Mouse (Mus musculus) lung, embryonic 15.5 days (tissue): ENCODE results near the gene Eef1akmt4. TPM values are rescaled to one million over a fixed set of nuclear protein-coding genes. Genes with fewer than 3 reads are reported as not detected.

Source experiments
- ATAC-seq: fragments of 200-750 bp; cut with Nextera tagmentation; 2 replicates; pipeline ENCODE4 v1.8.0; 2017; ENCODE audit warnings: moderate number of reproducible peaks, borderline replicate concordance; ENCODE audit not compliant: low FRiP score, low TSS enrichment; ENCODE audit errors: extremely low read depth
- H3K27ac ChIP-seq: fragments of 300-500 bp; sonication (generic); 2 replicates; pipeline ENCODE4 v1.5.1; 2015; ENCODE audit warnings: moderate library complexity, mild to moderate bottlenecking, inconsistent platforms
- H3K27me3 ChIP-seq: fragments of 300-500 bp; sonication (generic); 2 replicates; pipeline ENCODE4 v1.6.1; 2015; ENCODE audit warnings: inconsistent platforms
- H3K36me3 ChIP-seq: fragments of 300-500 bp; sonication (generic); 2 replicates; pipeline ENCODE4 v1.6.1; 2015; ENCODE audit warnings: inconsistent platforms
- H3K4me1 ChIP-seq: fragments of 300-500 bp; sonication (generic); 2 replicates; pipeline ENCODE4 v1.6.1; 2015; ENCODE audit warnings: inconsistent platforms
- H3K4me2 ChIP-seq: fragments of 300-500 bp; sonication (generic); 2 replicates; pipeline ENCODE4 v1.6.1; 2015; ENCODE audit warnings: inconsistent platforms, mild to moderate bottlenecking, moderate library complexity
- H3K4me3 ChIP-seq: fragments of 300-500 bp; sonication (generic); 2 replicates; pipeline ENCODE4 v1.5.1; 2015; ENCODE audit warnings: mild to moderate bottlenecking, inconsistent platforms
- H3K9ac ChIP-seq: fragments of 300-500 bp; sonication (generic); 2 replicates; pipeline ENCODE4 v1.6.1; 2015; ENCODE audit warnings: inconsistent platforms
- H3K9me3 ChIP-seq: fragments of 300-500 bp; sonication (generic); 2 replicates; pipeline ENCODE4 v1.6.1; 2016; ENCODE audit warnings: inconsistent platforms
- whole genome bisulfite sequencing: fragments of 180-500 bp; shearing (Covaris S2); methylation state at CpG from one replicate; pipeline ENCODE4 v1.1.7; 2015; 5-methylcytosine and 5-hydroxymethylcytosine counted together
- polyA plus RNA-seq: library from polyadenylated mRNA; unstranded; fragments of >200 nt; fragmentation: Nextera tagmentation; extraction: Ambion mirVana; gene quantifications from 2 replicates; pipeline ENCODE4 v1.2.1, GENCODE M21; 2015

Eef1akmt4 gene
- 28.4 and 29.0 TPM in 2 replicates for polyA plus RNA-seq

- peak; percentile 97 for ATAC-seq
- peaks cover 19% of the 10 kb centered on the region; the same call in 1 of the 2 replicates for H3K4me1 ChIP-seq
- H3K4me2 ChIP-seq, result peak within 1 kb of the TSS; percentile 79
- H3K36me3 ChIP-seq, result peaks cover 11% of the 10 kb centered on the region
- H3K27me3 ChIP-seq, result no peaks in the 10 kb centered on the region
- peak within 1 kb of the TSS; percentile 74 for H3K9ac ChIP-seq
- whole genome bisulfite sequencing, result 2% methylated on average over 41 of the region's 41 CpGs
- H3K9me3 ChIP-seq, result no peaks in the 10 kb centered on the region
- H3K4me3 ChIP-seq, result peak within 1 kb of the TSS; percentile 83
- H3K27ac ChIP-seq, result peak within 1 kb of the TSS; percentile 57
Observed at GRCm38 (mm10) chr16:20611357-20612227, at the start of gene Eef1akmt4, which contains the start of the genes Gm49333 and Alg3. TSS of gene Eef1akmt4 (plus strand) at chr16:20611593. TSS of gene Gm49333 (plus strand) at chr16:20611610. TSS of gene Alg3 (minus strand) at chr16:20611735.

GRCm38 (mm10) chr16:20565075-20565474 lies 46.3 kb upstream of the Eef1akmt4 start:
- Histone ChIP-seq H3K36me3 (peaks cover 31% of the 10 kb centered on the region), H3K9ac (no peak overlapping the region), H3K9me3 (no peaks in the 10 kb centered on the region), H3K4me3 (no peak overlapping the region), H3K4me2 (no peak overlapping the region), H3K4me1 (no peaks in the 10 kb centered on the region), H3K27me3 (no peaks in the 10 kb centered on the region), H3K27ac (no peak overlapping the region)
- WGBS, result 60% methylated on average over 1 of the region's 1 CpGs
- no peak for ATAC-seq

DNA sequence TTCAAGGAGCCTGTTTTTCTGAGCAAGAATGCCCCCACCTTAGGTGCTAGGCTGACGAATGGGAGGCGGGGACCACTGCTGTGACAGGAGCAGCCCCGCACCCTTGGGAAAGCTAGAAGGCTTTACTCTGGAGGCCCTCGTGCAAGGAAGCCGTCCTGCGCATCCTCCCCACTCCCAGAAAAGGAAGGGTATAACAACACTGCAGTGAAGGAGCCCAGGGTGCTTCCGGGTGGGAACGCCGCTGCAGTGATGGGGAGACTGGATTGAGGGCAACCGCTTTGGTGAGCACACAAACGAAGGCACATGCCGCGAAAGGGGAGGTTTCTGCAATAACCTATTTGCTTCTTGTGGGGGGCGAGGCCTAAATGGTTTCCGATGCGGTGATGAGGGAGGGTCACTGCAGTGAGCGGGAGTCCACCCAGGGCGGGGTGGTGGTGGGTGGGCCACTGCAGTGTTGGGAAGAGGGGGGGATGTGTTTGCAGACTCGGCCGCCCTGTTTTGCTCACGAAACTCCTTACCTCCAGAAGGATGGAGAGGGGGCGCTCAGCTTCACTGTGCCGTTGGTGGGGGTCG lies 21.9 kb upstream of the Eef1akmt4 start, which contains the start of gene Vwa5b2:
TSS of gene Vwa5b2 (plus strand) at position 106 of the 573 bp plus-strand sequence.
- WGBS, result under 1% methylated on average over 24 of the region's 24 CpGs
- ATAC-seq, result peak; percentile 24; the same call in 1 of the 2 replicates
- peak within 1 kb of the TSS; percentile 91 for H3K4me2 ChIP-seq
- H3K4me1 ChIP-seq, result peaks cover 25% of the 10 kb centered on the region
- peak within 1 kb of the TSS; percentile 29; the same call in 1 of the 2 replicates for H3K9ac ChIP-seq
- H3K27ac ChIP-seq, result no peak within 1 kb of the TSS
- H3K27me3 ChIP-seq, result peaks cover 65% of the 10 kb centered on the region
- peak within 1 kb of the TSS; percentile 46 for H3K4me3 ChIP-seq
- no peaks in the 10 kb centered on the region for H3K36me3 ChIP-seq
- H3K9me3 ChIP-seq, result no peaks in the 10 kb centered on the region

GRCm38 (mm10) chr16:20589939-20590679 lies 21.3 kb upstream of the Eef1akmt4 start:
- ATAC-seq, result peak; percentile 37; the same call in 1 of the 2 replicates
- 0% methylated on average over 37 of the region's 39 CpGs for WGBS
- H3K27me3 ChIP-seq, result peaks cover 68% of the 10 kb centered on the region

GRCm38 (mm10) chr16:20590680-20591038 lies 20.7 kb upstream of the Eef1akmt4 start:
- H3K9ac ChIP-seq, result no peak overlapping the region
- 4% methylated on average over 17 of the region's 17 CpGs for whole genome bisulfite sequencing
- ATAC-seq, result no peak; the same call in 1 of the 2 replicates
- no peak overlapping the region for H3K27ac ChIP-seq
- H3K9me3 ChIP-seq, result no peaks in the 10 kb centered on the region
- peak overlapping the region; percentile 46 for H3K4me3 ChIP-seq
- peaks cover 68% of the 10 kb centered on the region for H3K27me3 ChIP-seq
- no peaks in the 10 kb centered on the region for H3K36me3 ChIP-seq
- peaks cover 25% of the 10 kb centered on the region for H3K4me1 ChIP-seq
- H3K4me2 ChIP-seq, result peak overlapping the region; percentile 91

More at GRCm38 (mm10) chr16:20589939-20590679, 21.3 kb upstream of the Eef1akmt4 start:
- Histone ChIP-seq H3K36me3 (no peaks in the 10 kb centered on the region), H3K4me2 (peak overlapping the region; percentile 91), H3K9ac (peak overlapping the region; percentile 29; the same call in 1 of the 2 replicates), H3K4me3 (peak overlapping the region; percentile 46), H3K9me3 (no peaks in the 10 kb centered on the region), H3K4me1 (peaks cover 25% of the 10 kb centered on the region), H3K27ac (no peak overlapping the region)

- Histone ChIP-seq H3K27ac (no peak overlapping the region), H3K4me1 (peaks cover 25% of the 10 kb centered on the region), H3K9me3 (no peaks in the 10 kb centered on the region), H3K4me2 (peak overlapping the region; percentile 91), H3K36me3 (no peaks in the 10 kb centered on the region), H3K9ac (no peak overlapping the region), H3K4me3 (peak overlapping the region; percentile 46), H3K27me3 (peaks cover 68% of the 10 kb centered on the region)
- no peak for ATAC-seq
- 6% methylated on average over 48 of the region's 48 CpGs for WGBS
Observed at GRCm38 (mm10) chr16:20591076-20591705, 20.2 kb upstream of the Eef1akmt4 start.

GRCm38 (mm10) chr16:20595060-20595673 lies 16.2 kb upstream of the Eef1akmt4 start:
- WGBS, result 81% methylated on average over 7 of the region's 7 CpGs
- H3K4me3 ChIP-seq, result no peak overlapping the region
- H3K27me3 ChIP-seq, result peaks cover 44% of the 10 kb centered on the region
- H3K27ac ChIP-seq, result no peak overlapping the region
- H3K4me2 ChIP-seq, result no peak overlapping the region
- peaks cover 13% of the 10 kb centered on the region for H3K4me1 ChIP-seq
- H3K9me3 ChIP-seq, result no peaks in the 10 kb centered on the region
- H3K36me3 ChIP-seq, result no peaks in the 10 kb centered on the region
- no peak for ATAC-seq
- no peak overlapping the region for H3K9ac ChIP-seq

DNA sequence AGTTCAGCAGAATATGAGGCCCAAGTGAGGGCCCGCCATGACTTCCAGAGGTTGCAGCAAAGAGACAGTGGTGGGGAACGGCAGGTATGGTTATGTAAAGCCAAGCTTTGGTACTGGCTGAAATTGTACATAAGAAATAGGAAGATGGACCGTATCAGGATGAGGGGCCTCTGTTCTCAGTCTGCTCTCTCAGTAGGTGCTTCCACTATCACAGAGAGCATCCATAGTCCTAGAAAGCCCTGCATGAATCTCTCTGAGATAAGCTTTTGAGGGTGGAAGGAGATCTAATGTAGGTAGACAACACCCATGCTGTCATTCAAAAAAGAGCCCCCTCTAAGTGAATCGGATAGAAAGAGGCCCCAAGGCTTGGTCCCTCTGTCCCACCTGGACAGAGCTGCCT lies 15.7 kb upstream of the Eef1akmt4 start:
- Histone ChIP-seq H3K9ac (no peak overlapping the region), H3K27ac (no peak overlapping the region), H3K4me2 (no peak overlapping the region), H3K4me3 (no peak overlapping the region), H3K36me3 (no peaks in the 10 kb centered on the region), H3K9me3 (no peaks in the 10 kb centered on the region), H3K4me1 (peaks cover 7% of the 10 kb centered on the region), H3K27me3 (peaks cover 38% of the 10 kb centered on the region)
- ATAC-seq, result no peak
- 77% methylated on average over 4 of the region's 4 CpGs for WGBS

- ATAC-seq, result no peak
- 48% methylated on average over 7 of the region's 7 CpGs for WGBS
- Histone ChIP-seq H3K4me2 (no peak overlapping the region), H3K4me1 (no peaks in the 10 kb centered on the region), H3K27me3 (peaks cover 27% of the 10 kb centered on the region), H3K9ac (no peak overlapping the region), H3K4me3 (no peak overlapping the region), H3K9me3 (no peaks in the 10 kb centered on the region), H3K27ac (no peak overlapping the region), H3K36me3 (no peaks in the 10 kb centered on the region)
Observed at GRCm38 (mm10) chr16:20596687-20597441, 14.5 kb upstream of the Eef1akmt4 start.

DNA sequence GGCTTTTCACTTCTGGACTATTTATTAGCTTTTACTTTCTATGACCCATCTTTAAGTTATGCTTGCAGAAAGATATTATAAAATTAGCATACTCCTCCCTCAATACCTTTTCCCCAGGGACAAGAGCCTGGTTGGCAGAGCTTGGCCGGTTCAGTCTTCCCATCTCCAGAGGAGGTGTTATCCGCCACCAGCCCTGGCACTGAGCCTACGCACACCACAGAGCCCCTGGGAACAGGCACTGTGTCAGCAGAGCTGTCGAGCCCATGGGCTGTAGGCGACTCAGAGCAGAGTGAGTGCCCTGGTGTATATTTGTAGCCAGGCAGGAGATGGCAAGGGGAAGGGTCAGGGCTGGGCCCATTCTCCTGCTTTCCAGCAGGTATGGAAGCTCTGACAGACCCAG lies 10.9 kb upstream of the Eef1akmt4 start:
- no peak overlapping the region for H3K9ac ChIP-seq
- no peak overlapping the region for H3K27ac ChIP-seq
- H3K36me3 ChIP-seq, result 0 out of 2 replicates have a peak, but pooled peaks cover 10% of the 10 kb centered on the region
- no peaks in the 10 kb centered on the region for H3K27me3 ChIP-seq
- H3K4me3 ChIP-seq, result no peak overlapping the region
- H3K9me3 ChIP-seq, result no peaks in the 10 kb centered on the region
- no peaks in the 10 kb centered on the region for H3K4me1 ChIP-seq
- no peak for ATAC-seq
- 57% methylated on average over 5 of the region's 5 CpGs for WGBS
- H3K4me2 ChIP-seq, result no peak overlapping the region
